Mouse (Mus musculus) MEL (cell line): ENCODE measurements around the gene Thbs4. TPM values are rescaled to one million over a fixed set of nuclear protein-coding genes. Genes with fewer than 3 reads are reported as not detected.

ENCODE experiments used
- DNase-seq: peaks from one replicate; pipeline ENCODE4 v3.0.0; 2011; ENCODE audit warnings: low read depth, low spot score
- H3K27ac ChIP-seq: 2 replicates; pipeline ENCODE4 v1.5.1; 2012; ENCODE audit warnings: low read depth, mild to moderate bottlenecking, control low read depth, low read length, moderate library complexity; ENCODE audit not compliant: control insufficient read depth
- H3K27me3 ChIP-seq, 2 experiments: fragments of 150-350 bp in 1 of 2; sonication (generic) in 1 of 2; 2 replicates each; pipeline ENCODE4 v1.6.1; 2012; ENCODE audit warnings: low read length in 2 of 2, mild to moderate bottlenecking in 2 of 2, improper control_type of control experiment in 1 of 2, moderate library complexity in 1 of 2; ENCODE audit not compliant: insufficient read depth in 2 of 2, control insufficient read depth in 1 of 2
- H3K36me3 ChIP-seq, 2 experiments: 2 replicates each; pipeline ENCODE4 v1.6.1; 2012 to 2014; ENCODE audit warnings: low read length in 2 of 2, improper control_type of control experiment in 1 of 2, inconsistent platforms in 1 of 2, mild to moderate bottlenecking in 1 of 2; ENCODE audit not compliant: insufficient read depth in 2 of 2, control insufficient read depth in 1 of 2
- H3K4me1 ChIP-seq, 2 experiments: fragments of 150-350 bp in 1 of 2; sonication (generic) in 1 of 2; 2 replicates each; pipeline ENCODE4 v1.6.1; 2012; ENCODE audit warnings: low read length in 2 of 2, improper control_type of control experiment in 1 of 2, mild to moderate bottlenecking in 1 of 2; ENCODE audit not compliant: insufficient read depth in 2 of 2, control insufficient read depth in 1 of 2
- H3K4me3 ChIP-seq, 2 experiments: fragments of 150-350 bp in 1 of 2; sonication (generic) in 1 of 2; 2 replicates each; pipeline ENCODE4 v1.5.1; 2012; ENCODE audit warnings: low read depth in 2 of 2, low read length in 2 of 2, mild to moderate bottlenecking in 2 of 2, moderate library complexity in 2 of 2, control low read depth in 1 of 2, improper control_type of control experiment in 1 of 2; ENCODE audit not compliant: control insufficient read depth in 1 of 2, insufficient read depth in 1 of 2
- H3K79me2 ChIP-seq: 2 replicates; pipeline ENCODE4 v1.6.1; 2012; ENCODE audit warnings: mild to moderate bottlenecking, low read length, moderate library complexity; ENCODE audit not compliant: control insufficient read depth, poor library complexity, insufficient read depth
- H3K9ac ChIP-seq: 2 replicates; pipeline ENCODE4 v1.6.1; 2012; ENCODE audit warnings: low read depth, mild to moderate bottlenecking, control low read depth, low read length, moderate library complexity; ENCODE audit not compliant: control insufficient read depth, poor library complexity, severe bottlenecking
- H3K9me3 ChIP-seq: fragments of 150-350 bp; sonication (generic); replicated peaks from 2 replicates; pipeline ENCODE4 v1.6.1; 2012; ENCODE audit warnings: mild to moderate bottlenecking, low read length, improper control_type of control experiment, moderate library complexity; ENCODE audit not compliant: insufficient read depth
- BHLHE40 ChIP-seq: IDR thresholded peaks from 2 replicates; pipeline ENCODE4 v1.6.1; 2012; ENCODE audit warnings: low read depth, mild to moderate bottlenecking, inconsistent platforms, low read length, improper control_type of control experiment, borderline replicate concordance
- CHD1 ChIP-seq: IDR thresholded peaks from 2 replicates; pipeline ENCODE4 v1.6.1; 2012; ENCODE audit warnings: low read depth, mild to moderate bottlenecking, inconsistent platforms, low read length, improper control_type of control experiment
- CTCF ChIP-seq, 3 experiments: IDR thresholded peaks in 2 of 3; conservative IDR thresholded peaks in 1 of 3; 2 replicates each; pipeline ENCODE4 v1.5.1; 2011 to 2012; ENCODE audit warnings: low read length in 3 of 3, low read depth in 2 of 3, mild to moderate bottlenecking in 2 of 3, improper control_type of control experiment in 1 of 3, inconsistent platforms in 1 of 3, mixed read lengths in 1 of 3, moderate library complexity in 1 of 3; ENCODE audit not compliant: control insufficient read depth in 1 of 3, insufficient read depth in 1 of 3, poor library complexity in 1 of 3, severe bottlenecking in 1 of 3
- E2F4 ChIP-seq: IDR thresholded peaks from 2 replicates; pipeline ENCODE4 v1.6.1; 2011; ENCODE audit warnings: low read depth, low read length, improper control_type of control experiment, borderline replicate concordance
- EP300 ChIP-seq, 2 experiments: IDR thresholded peaks; 2 replicates each; pipeline ENCODE4 v1.6.1; 2011; ENCODE audit warnings: improper control_type of control experiment in 2 of 2, low read length in 2 of 2, low read depth in 1 of 2, mild to moderate bottlenecking in 1 of 2
- ETS1 ChIP-seq: IDR thresholded peaks from 2 replicates; pipeline ENCODE4 v1.6.1; 2012; ENCODE audit warnings: low read depth, mild to moderate bottlenecking, inconsistent platforms, low read length, improper control_type of control experiment, moderate library complexity
- GABPA ChIP-seq: IDR thresholded peaks from 2 replicates; pipeline ENCODE4 v1.6.1; 2012; ENCODE audit warnings: low read depth, mild to moderate bottlenecking, inconsistent platforms, low read length, improper control_type of control experiment, moderate library complexity
- HCFC1 ChIP-seq: IDR thresholded peaks from 2 replicates; pipeline ENCODE4 v1.6.1; 2012; ENCODE audit warnings: low read depth, mild to moderate bottlenecking, inconsistent platforms, low read length, improper control_type of control experiment, moderate library complexity
- MAFK ChIP-seq: IDR thresholded peaks from 2 replicates; pipeline ENCODE4 v1.6.1; 2011; ENCODE audit warnings: low read depth, mild to moderate bottlenecking, low read length, improper control_type of control experiment, borderline replicate concordance
- MEF2A ChIP-seq: IDR thresholded peaks from 2 replicates; pipeline ENCODE4 v1.6.1; 2014; ENCODE audit warnings: low read depth, mild to moderate bottlenecking, inconsistent platforms, low read length, improper control_type of control experiment; ENCODE audit not compliant: poor library complexity, insufficient replicate concordance, severe bottlenecking; ENCODE audit errors: extremely low read depth
- MYB ChIP-seq: IDR thresholded peaks from 2 replicates; pipeline ENCODE4 v1.6.1; 2011; ENCODE audit warnings: mild to moderate bottlenecking, low read depth, low read length, improper control_type of control experiment
- NELFE ChIP-seq: IDR thresholded peaks from 2 replicates; pipeline ENCODE4 v1.6.1; 2011; ENCODE audit warnings: low read depth, low read length, improper control_type of control experiment
- NRF1 ChIP-seq: IDR thresholded peaks from 2 replicates; pipeline ENCODE4 v1.6.1; 2014; ENCODE audit warnings: low read depth, mild to moderate bottlenecking, inconsistent platforms, low read length, improper control_type of control experiment, moderate library complexity; ENCODE audit not compliant: poor library complexity, insufficient read depth, severe bottlenecking
- POLR2A ChIP-seq, 2 experiments: IDR thresholded peaks; 2 replicates each; pipeline ENCODE4 v1.6.1; 2011 to 2012; ENCODE audit warnings: low read length in 2 of 2, mild to moderate bottlenecking in 2 of 2, control low read depth in 1 of 2, improper control_type of control experiment in 1 of 2, low read depth in 1 of 2, moderate library complexity in 1 of 2; ENCODE audit not compliant: control insufficient read depth in 1 of 2, insufficient read depth in 1 of 2, poor library complexity in 1 of 2
- POLR2AphosphoS2 ChIP-seq: IDR thresholded peaks from 2 replicates; pipeline ENCODE4 v1.6.1; 2011; ENCODE audit warnings: low read length, improper control_type of control experiment
- POLR2AphosphoS5 ChIP-seq: IDR thresholded peaks from 2 replicates; pipeline ENCODE4 v1.6.1; 2012; ENCODE audit warnings: low read depth, borderline replicate concordance, mild to moderate bottlenecking, inconsistent platforms, low read length, moderate library complexity, mixed read lengths
- RAD21 ChIP-seq: IDR thresholded peaks from 2 replicates; pipeline ENCODE4 v1.6.1; 2011; ENCODE audit warnings: mild to moderate bottlenecking, low read depth, low read length, improper control_type of control experiment
- RCOR1 ChIP-seq: IDR thresholded peaks from 2 replicates; pipeline ENCODE4 v1.6.1; 2012; ENCODE audit warnings: low read depth, mild to moderate bottlenecking, inconsistent platforms, low read length, improper control_type of control experiment
- SIN3A ChIP-seq: IDR thresholded peaks from 2 replicates; pipeline ENCODE4 v1.6.1; 2012; ENCODE audit warnings: low read length, improper control_type of control experiment, inconsistent platforms
- TBP ChIP-seq: IDR thresholded peaks from 2 replicates; pipeline ENCODE4 v1.8.0; 2011; ENCODE audit warnings: low read depth, low read length, improper control_type of control experiment
- TCF12 ChIP-seq: IDR thresholded peaks from 2 replicates; pipeline ENCODE4 v1.6.1; 2014; ENCODE audit warnings: low read depth, mild to moderate bottlenecking, inconsistent platforms, low read length, improper control_type of control experiment, moderate library complexity
- UBTF ChIP-seq: IDR thresholded peaks from 2 replicates; pipeline ENCODE4 v1.6.1; 2012; ENCODE audit warnings: low read depth, mild to moderate bottlenecking, inconsistent platforms, low read length, improper control_type of control experiment, moderate library complexity, borderline replicate concordance; ENCODE audit not compliant: insufficient read depth
- USF1 ChIP-seq: IDR thresholded peaks from 2 replicates; pipeline ENCODE4 v1.6.1; 2014; ENCODE audit warnings: low read depth, mild to moderate bottlenecking, inconsistent platforms, low read length, improper control_type of control experiment, moderate library complexity
- USF2 ChIP-seq, 2 experiments: IDR thresholded peaks; 2 replicates each; pipeline ENCODE4 v1.6.1; 2011 to 2012; ENCODE audit warnings: improper control_type of control experiment in 2 of 2, low read length in 2 of 2, borderline replicate concordance in 1 of 2, inconsistent platforms in 1 of 2, low read depth in 1 of 2, mild to moderate bottlenecking in 1 of 2; ENCODE audit not compliant: insufficient read depth in 1 of 2
- ZC3H11A ChIP-seq: IDR thresholded peaks from 2 replicates; pipeline ENCODE4 v1.6.1; 2012; ENCODE audit warnings: low read depth, mild to moderate bottlenecking, inconsistent platforms, low read length, improper control_type of control experiment
- ZKSCAN1 ChIP-seq: IDR thresholded peaks from 2 replicates; pipeline ENCODE4 v1.6.1; 2012; ENCODE audit warnings: low read depth, mild to moderate bottlenecking, inconsistent platforms, low read length, improper control_type of control experiment, moderate library complexity
- ZNF384 ChIP-seq: IDR thresholded peaks from 2 replicates; pipeline ENCODE4 v1.6.1; 2012; ENCODE audit warnings: low read depth, mild to moderate bottlenecking, inconsistent platforms, low read length, improper control_type of control experiment
- polyA plus RNA-seq, 2 experiments: library from polyadenylated mRNA; stranded (reverse) in 1 of 2; unstranded in 1 of 2; fragments of >175 nt in 1 of 2; fragments of >200 nt in 1 of 2; gene quantifications; 2 replicates each; pipeline versions ENCODE4 v1.2.1 to v1.2.4; 2012; ENCODE audit warnings: low replicate concordance in 2 of 2, low read depth in 1 of 2; ENCODE audit not compliant: insufficient read length in 2 of 2, insufficient read depth in 1 of 2, missing spikeins in 1 of 2
- total RNA-seq: library from RNA; depleted of rRNA; stranded (reverse); fragments of 300-350 nt; gene quantifications from 2 replicates; pipeline ENCODE4 v1.2.3, GENCODE M21; 2012

Thbs4 gene
- total and polyA plus RNA-seq, 3 experiments: not detected

DNA sequence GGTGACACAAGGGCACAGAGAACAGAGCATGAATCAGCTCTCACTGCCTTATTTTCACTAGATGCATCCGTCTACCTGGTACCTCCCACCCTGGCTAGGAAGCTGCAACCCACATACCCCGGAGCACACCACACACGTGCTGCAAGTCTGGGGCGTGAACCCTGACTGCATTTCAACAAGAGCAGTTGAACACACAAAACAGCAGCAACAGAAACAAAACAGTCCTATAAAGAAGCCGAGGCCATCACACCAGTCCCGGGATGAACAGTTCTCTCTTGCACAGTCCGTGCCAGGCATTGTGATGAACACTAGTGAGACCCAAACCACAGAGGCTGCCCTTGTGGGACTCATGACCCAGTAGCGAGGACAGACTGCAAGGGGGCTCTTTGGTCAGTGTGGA lies 40.9 kb downstream of the Thbs4 start:
- DNase-seq: no peak
- Histone ChIP-seq H3K9me3 (no peaks in the 10 kb centered on the region), H3K4me1 (no peaks in the 10 kb centered on the region), H3K36me3 (no peaks in the 10 kb centered on the region), H3K27ac (no peak overlapping the region), H3K27me3 (no peaks in the 10 kb centered on the region; a peak in 1 of 4 replicates), H3K79me2 (no peaks in the 10 kb centered on the region), H3K4me3 (no peak overlapping the region), H3K9ac (no peak overlapping the region)
- TF ChIP-seq E2F4 (no peak), EP300 (IDR thresholded peaks at IDR 0.05; ENCODE audit: low read depth in 1 of 2, low read length in 2 of 2) (no peak), USF2 (IDR thresholded peaks at IDR 0.05; ENCODE audit: borderline replicate concordance in 1 of 2, insufficient read depth in 1 of 2, low read depth in 1 of 2, low read length in 2 of 2) (no peak), USF1 (no peak), GABPA (no peak), CHD1 (no peak), UBTF (no peak), POLR2AphosphoS5 (no peak), RAD21 (no peak), MYB (no peak), BHLHE40 (no peak), NELFE (no peak), CTCF (IDR thresholded peaks at IDR 0.05 in 2 of 3, conservative IDR thresholded peaks at IDR 0.05 in 1 of 3; ENCODE audit: control insufficient read depth in 1 of 3, insufficient read depth in 1 of 3, low read depth in 2 of 3, low read length in 3 of 3, poor library complexity in 1 of 3, severe bottlenecking in 1 of 3) (no peak), RCOR1 (no peak), TBP (no peak), TCF12 (no peak), ZKSCAN1 (no peak), SIN3A (no peak)

DNA sequence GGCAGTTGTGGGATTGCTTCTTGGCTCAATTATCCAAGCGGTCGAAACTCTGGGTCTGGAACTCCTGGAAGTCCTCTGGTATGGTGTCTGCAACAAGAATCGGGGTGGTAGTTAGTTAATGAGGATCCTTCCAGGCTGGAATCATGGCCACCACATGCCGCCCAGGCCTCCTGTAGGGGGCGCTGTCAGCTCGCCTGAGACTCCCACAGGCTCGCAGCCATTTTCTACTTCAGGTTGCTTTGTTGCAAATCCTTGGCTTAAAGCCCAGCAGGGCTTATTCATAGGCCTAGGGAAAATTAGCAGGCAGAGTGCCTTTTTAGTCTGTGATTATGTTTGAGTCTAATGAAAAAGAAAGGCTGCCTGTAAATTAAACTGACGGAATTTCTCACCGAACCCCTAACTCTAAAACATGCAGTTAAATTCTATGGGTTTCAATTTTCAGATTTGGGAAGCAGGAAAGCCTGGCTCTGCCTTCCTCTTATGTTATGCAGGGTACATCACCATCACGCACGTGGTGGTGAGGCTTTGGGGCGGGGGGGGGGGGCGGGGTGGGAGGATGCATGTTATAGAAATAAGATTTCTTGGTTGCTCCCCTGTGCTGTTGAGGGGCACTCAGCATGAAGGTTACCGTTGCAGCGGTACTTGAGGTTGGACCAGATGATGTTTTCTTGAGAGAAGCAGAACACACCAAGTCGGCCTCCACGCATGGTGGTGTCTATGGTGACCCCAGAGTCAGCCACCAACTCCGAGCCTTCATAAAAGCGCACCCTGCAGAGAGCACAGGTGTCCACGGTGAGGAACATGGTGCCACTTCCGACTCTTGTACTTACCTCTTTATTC lies 42.7 kb downstream of the Thbs4 start:
- peak overlapping the region; percentile 43 to 44 for H3K4me3 ChIP-seq
- no peaks in the 10 kb centered on the region for H3K36me3 ChIP-seq
- no peaks in the 10 kb centered on the region for H3K27me3 ChIP-seq
- peak; percentile 91 for DNase-seq
- peak overlapping the region; percentile 27 for H3K9ac ChIP-seq
- H3K9me3 ChIP-seq: no peaks in the 10 kb centered on the region
- no peak overlapping the region for H3K27ac ChIP-seq
- H3K4me1 ChIP-seq: no peaks in the 10 kb centered on the region
- no peaks in the 10 kb centered on the region for H3K79me2 ChIP-seq
- TF ChIP-seq ETS1: no peak
- TF ChIP-seq CTCF (IDR thresholded peaks at IDR 0.05 in 2 of 3, conservative IDR thresholded peaks at IDR 0.05 in 1 of 3; ENCODE audit: control insufficient read depth in 1 of 3, insufficient read depth in 1 of 3, low read depth in 2 of 3, low read length in 3 of 3, poor library complexity in 1 of 3, severe bottlenecking in 1 of 3): peak; percentile 81 to 93 (median 86)
- TF ChIP-seq NRF1: no peak
- no peak for TF ChIP-seq RCOR1
- peak; percentile 86 for TF ChIP-seq RAD21
- no peak for TF ChIP-seq POLR2AphosphoS2
- no peak for TF ChIP-seq MEF2A
- TF ChIP-seq ZKSCAN1: no peak
- no peak for TF ChIP-seq MYB
- no peak for TF ChIP-seq ZNF384
- TF ChIP-seq NELFE: no peak
- TF ChIP-seq POLR2A (IDR thresholded peaks at IDR 0.05; ENCODE audit: control insufficient read depth in 1 of 2, insufficient read depth in 1 of 2, low read depth in 1 of 2, low read length in 2 of 2, poor library complexity in 1 of 2): no peak
- TF ChIP-seq POLR2AphosphoS5: no peak
- peak; percentile 66 for TF ChIP-seq ZC3H11A
- no peak for TF ChIP-seq UBTF
- no peak for TF ChIP-seq BHLHE40
- TF ChIP-seq MAFK: no peak
- TF ChIP-seq HCFC1: 0 out of 2 replicates have a peak, but pooled peaks have one; percentile 5
